Mouse (Mus musculus): ENCODE results near the gene Nfasc.

The Nfasc gene

DNA sequence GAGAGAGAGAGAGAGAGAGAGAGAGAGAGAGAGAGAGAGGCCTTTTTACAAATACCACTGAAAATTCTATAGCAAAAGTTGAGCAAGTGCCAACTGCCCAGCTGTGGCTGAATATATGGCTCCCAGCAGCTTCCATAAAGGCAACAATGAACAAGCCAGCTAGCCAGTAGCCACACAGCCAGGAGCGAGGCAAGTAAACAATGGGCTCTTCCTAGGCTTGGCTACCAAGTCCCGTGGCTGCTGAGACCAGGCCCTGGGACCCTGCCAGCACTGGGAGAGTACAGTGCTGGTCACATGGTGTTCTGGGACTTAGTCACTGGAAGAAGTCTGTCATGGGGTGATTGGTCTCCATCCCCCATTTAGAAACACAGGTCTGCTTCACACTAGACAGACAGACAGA lies 14.0 kb downstream of the Nfasc start:
- DNase-seq = no peak

DNA sequence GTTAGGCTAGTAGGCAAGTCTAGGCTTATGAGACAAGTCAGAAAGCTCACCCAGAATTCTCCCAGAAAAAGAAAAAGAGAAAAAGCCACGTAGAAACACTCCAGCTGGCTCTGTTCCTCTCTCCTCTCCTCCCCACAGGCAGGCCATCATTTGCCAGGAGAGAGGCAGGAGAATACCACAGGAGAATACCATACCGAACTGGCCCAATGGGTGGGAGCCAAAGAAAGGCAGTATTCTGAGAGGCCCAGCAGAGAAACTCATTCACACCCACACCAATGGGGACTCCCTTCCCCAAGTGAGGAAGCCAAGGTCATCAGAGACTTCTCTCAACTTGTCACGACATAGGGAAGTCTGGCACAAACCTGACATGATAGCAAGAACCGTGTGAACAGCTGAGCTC lies 19.2 kb downstream of the Nfasc start:
- no peak for DNase-seq

DNA sequence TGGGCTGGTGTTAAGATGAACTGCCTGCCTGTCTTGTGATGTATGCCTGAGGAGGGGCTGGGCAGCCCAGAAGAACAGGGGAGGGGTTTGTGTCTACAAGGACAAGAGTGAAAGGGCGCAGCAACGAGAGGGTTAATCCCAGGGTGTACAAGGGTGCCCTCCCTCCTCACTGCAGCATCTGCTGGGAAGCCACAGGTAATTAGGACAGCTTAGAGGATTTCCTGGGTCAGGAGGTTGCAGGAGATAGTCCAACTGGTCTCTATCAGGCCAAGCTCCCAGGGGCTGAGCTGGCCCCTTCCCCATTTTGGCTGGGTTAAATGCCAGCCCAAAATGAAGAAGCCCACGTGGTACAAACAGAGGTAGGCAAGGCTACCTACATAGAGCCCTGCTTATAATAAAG lies 20.3 kb downstream of the Nfasc start:
- no peak for DNase-seq

DNA sequence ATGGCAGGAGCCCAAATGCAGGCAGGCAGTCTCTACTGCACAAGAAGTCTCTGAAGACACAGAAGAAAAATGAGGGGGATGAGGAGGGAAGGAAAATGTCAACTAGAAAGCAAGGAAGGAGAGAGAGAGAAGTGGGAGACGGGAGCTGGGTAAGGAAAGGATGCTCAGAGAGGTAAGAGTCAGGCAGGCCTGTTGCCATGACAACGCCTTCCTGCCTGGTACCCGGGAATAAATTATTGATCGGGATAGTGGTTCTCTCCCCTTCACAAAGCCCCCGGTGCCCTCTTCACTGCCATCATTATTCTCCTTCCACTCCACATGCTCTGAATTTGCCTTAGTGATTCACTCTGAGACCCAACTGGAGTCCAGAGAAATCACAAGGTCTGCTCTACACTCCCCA lies 23.4 kb downstream of the Nfasc start:
- no peak for DNase-seq

DNA sequence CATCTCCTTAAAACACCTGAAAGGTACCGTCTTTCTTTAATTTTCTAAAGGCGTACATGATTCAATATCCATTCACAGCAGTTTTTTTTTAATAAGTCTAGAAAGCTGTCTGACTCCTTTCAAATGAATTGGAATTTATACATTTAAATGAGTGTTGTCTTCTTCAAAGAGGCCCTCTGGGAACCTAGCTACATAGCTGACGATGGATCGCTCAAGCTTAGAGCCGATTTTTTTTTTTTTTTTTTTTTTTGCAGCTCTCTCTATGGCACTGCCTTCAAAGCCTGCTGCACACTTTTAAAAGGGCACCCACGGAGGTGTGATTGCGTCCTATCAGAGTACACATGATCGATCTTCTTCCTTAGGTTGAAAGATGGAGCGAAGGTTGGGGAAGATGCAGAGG lies 26.6 kb downstream of the Nfasc start:
- DNase-seq = no peak

DNA sequence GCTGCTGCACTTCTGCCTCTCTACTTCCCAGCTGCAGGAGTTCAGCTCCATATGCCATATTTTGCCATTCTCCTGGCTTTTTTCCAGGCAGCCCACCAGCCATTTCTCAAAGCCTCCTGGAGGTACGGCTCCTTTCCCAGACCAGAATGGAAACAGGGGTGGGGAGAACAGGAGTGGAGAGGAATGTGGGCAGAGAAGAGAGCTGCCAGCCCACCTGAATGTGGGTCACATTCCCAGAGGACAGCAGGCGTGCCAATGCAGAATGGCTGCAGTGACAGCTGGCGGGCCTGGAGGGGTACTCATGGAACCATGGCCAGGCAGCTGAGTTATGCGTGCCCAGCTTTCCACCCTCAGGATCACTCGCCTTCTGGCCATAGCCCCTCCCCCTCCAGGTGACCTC lies 32.2 kb downstream of the Nfasc start:
- no peak for DNase-seq

DNA sequence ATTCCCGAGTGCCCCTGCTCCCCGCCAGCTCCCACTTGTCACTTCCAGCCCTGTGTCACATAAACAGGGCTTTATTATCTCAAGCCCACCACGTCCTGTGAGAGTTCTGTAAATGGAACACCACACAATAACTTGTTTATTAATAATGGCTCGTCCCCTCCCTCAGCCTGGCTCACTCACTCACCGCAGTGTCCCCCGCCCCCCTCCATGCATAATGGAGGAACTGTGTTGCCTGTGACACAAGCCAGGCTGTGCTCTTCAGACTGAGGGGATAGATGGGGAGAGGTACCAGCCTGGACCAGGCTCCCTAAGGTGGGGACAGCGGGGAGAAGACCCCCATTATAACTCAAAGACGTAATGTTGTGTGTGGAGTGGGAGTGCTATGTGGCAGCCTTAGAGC lies 34.3 kb downstream of the Nfasc start:
- no peak for DNase-seq

DNA sequence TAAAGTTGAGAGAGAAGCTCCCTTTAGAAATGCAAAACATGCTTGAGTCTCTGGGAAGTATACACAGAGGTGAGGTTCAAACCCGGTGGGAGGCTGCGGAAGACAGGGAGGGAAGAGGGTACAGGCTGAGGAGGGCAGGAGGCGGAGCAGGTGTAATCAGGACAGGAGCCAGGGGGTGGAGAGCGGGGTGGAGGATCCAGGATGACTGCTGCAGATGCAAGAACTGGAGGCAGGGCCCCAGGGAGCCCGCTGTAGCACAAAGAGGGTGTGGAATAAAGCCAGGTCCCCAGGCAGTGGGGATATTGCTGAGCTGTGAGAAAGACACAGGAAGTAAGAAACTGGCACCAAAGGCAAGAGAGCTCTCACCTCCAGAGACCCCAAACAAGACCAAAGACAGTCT lies 38.1 kb downstream of the Nfasc start:
- no peak for DNase-seq

DNA sequence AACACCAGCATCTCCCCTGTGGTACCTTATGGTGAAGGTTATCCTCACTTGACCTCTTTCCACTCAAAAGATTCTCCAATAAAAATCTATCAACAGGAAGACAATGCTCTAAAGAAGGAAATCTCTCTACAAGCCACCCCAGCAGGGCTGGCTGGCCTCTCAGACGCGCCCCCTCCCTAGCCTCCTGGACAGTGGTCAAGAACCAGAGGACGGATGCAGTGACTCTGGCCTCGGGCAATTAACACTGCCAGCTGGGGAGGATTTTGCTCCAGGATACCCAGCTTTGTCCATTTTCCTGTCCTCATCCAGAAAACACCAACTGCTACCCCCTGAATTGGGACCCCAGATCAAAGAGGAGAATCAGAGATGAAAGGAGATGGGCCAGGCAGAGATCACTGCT lies 44.7 kb downstream of the Nfasc start:
- DNase-seq = no peak

DNA sequence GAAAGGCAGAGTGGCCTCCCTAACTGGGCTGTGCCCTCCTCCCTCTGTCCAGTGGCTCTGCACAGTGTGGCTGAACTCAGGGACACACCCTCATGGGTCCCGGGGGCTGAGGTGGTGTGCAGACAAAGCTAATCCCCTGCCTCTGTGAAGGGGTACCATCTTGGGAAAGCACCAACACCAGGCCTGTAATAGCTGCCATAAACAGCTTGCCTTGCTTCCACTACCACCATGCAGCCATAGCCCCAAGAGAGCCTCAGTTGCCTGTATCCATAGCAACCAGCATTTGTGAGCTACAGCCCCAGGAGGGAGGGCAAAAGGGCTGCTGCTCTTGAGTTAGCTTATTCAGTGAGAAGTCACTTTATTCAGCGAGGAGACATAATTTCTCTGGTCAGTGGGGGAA lies 45.4 kb downstream of the Nfasc start:
- DNase-seq = no peak

DNA sequence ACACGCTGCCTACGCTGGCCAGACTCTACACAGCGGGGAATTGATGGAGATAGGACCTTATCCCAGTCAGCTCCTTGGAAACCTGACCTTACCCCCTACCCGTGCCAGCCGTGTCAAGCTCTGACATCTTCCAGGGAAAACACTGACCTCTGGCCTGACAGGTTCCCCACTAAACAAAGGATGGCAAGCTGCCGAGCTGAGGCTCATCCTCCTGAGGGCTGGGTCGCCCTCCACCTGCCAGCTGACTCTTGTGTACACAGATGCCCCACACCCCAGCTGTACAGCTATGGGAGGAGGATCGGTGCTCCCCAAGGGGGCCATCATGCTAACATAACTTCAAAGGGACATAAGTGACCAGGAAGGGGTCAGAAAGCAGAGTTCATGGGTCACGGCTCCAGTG lies 47.6 kb downstream of the Nfasc start:
- DNase-seq = no peak

DNA sequence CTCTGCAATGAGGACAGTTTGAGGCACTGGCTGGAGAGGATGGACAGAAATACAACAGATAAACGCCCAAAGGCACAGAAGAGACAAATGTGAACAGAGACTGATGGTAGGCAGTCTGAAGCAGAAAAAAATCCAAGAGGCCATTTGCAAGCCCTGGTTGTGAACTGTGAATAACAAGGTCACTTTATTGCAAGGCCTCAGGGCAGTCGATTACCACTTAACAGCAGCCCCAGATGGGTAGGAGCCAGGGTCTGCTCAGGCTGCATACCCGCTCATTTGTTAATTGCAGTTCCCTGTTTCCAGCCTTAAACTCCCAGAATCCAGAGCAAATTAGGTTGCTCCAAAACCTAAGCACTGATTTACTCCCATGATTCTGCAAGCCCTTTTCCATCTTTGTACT lies 52.4 kb downstream of the Nfasc start:
- no peak for DNase-seq

DNA sequence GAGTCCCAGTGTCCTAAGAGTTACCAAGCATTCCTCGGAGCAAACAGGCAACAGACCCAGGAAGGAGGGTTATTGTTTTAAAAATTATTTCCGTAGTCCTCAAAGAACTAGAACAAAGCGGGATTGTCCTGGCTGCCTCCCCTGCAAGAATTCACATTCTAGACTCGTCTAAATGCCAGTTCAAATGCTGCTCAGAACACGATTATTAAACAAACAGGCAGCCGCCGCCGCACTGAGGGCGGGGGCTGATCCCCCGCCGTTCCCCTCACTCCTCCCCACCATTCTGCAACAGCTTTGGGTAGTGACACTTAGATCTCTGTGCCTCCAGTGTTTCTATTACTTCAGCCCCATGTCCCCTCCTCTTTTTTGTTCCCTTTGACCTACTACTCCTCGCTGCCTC lies 62.7 kb downstream of the Nfasc start:
- no peak for DNase-seq

DNA sequence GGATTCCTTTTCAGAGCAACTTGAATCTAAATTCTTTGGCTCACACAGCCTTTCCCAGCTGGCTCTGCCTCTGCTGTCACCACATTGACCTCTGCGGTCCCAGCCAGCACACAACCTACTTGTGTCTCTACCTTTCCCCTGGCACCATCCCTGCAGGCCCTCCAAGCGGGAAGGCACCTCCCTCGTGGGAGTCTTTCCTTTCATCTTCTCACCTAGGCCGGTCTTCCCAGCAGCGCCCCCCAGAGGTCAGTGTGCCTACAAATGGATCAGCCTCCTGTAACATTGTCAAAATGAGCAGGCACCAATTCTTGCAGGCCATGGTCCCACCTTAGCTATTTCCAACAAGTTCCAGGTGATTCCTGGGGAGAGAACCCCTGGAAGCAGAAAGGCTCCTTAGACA lies 63.5 kb downstream of the Nfasc start:
- no peak for DNase-seq

DNA sequence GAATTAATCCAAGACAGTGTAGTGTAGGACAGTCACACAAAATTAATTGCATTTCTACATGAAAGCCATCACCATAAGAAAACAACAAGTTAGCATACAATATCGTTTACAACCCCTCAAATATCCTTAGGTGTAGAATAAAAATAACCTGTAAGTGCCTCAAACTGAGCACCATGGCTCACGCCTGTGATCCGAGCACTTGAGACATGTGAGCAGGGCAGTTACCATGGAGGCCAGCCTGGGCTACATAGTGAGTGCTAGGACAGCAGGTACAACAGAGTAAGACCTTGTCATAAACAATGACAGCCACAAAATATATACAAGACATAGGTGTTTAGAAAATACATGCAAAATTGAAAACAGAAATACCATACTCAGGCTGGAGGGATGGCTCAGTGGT lies 68.9 kb downstream of the Nfasc start:
- DNase-seq = no peak

DNA sequence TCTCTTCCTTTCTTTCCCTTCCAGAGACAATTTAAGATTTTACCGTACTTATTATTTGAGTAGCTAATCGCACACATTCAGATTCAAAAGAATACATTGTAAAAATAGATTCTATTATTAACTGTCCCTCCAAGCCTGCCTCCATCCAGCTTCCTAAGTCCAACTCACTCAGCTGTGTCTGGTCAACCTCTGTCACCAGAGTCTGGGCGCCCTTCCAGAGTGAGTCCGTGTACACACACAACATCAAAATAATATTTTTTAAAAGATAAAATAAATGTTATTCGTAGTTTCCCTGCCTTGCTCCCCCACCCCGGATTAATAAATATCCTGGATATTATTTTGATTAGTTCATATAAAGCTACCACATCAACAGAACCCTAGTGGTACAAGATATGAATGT lies 72.4 kb downstream of the Nfasc start:
- DNase-seq = no peak

DNA sequence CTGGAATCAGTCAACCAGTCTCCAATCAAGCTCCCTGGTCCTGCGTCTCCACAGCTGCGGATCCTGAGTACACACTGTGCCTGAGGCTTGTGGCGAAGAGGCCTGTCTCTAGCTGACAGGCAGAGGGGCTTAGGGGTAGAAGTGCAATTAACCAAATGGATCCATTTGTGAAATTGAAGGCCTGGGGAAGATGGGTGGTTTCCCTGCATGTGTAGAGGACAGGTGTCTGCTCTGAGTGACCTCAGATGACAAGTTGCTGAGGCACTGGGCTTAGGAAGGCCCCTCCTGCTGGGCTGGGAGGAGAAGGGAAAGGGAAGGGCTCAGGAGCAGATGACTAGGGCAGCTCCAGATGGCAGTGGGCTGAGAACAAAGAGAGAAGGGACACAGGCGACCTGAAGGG lies 81.2 kb downstream of the Nfasc start:
- no peak for DNase-seq

DNA sequence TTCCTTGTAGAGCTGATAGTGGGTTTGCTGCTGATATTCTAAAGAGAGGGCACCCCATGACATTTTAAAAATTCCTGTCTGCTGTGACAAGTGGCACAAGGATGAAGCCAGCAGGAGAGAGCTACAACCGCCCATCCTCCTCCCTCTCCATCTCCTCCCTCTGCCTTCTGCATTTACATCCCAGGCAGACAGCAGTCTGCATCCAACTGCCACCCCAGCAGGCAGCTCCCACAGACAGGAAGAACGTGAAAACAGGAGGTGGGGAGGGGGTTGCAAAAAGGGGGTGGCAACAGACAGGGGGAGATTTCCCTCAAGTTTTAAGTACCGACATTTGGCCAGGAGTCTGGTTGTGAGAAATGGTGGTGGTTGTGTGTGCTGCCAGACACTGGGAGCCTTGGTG lies 82.0 kb downstream of the Nfasc start:
- DNase-seq = no peak

DNA sequence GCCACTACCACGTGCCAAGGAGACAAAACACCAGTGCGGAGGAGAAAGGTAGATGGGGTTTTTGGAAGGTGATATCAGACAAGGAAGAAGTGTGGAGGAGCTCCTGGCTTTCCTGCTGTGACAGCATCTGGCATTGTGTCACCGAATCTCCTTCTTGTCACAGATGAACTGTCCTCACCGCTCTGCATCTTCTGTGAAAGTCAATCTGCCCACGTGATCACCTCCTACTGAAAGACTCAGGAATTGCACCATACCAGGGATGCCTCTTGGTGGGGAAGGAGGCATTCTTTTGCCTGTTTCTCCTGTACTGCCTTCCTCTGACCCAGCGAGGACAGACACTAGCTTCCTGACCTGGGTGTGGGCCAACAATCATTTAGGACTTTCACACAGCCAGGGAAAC lies 86.0 kb downstream of the Nfasc start:
- DNase-seq = no peak

DNA sequence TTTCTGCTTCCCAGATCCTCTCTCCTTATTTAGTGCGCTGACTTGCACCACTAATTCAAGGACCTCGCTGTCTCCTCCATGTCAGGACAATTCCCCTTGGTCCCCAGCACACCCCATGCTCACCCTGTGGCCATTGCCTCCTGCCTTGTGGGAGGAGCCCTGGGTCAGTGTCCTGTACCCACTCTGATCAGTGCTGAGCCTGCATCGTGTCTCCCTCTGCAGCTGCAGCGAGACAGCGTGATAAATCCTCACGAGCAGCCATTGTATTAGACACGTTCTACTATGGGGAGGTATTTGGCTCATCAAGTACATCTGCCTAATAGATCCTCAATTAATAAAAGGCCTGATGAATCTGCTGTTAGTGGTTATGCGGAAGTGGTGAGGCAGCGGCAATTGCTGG lies 86.8 kb downstream of the Nfasc start:
- no peak for DNase-seq

DNA sequence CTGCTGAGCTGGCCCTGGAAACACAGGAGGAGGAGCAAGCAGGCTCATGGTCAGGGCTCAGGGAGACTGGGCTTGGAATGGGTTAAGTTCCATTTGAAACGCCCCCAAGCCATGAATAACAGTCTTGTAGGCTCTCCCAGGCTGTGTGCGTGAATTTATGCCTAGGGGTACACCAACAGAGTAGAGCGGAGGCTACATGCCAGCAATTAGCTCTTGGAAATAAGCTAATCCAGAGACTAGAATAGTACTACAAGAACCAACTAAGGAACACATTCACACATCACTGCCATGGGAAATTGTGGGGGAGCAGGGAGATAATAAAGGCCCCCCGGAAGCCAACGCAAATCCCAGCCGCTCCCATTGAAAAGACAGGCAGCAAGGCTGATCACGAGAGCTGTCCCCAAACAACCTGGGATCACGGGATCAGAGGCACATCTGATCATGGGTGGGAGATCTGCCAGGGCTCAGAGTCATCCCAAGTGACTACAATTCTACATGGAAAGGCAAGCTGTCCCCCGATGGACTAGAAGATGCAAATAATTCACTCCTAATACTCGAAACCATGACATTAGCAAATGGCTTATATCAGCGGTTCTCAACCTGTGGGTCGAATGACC lies 87.6 kb downstream of the Nfasc start:
- DNase-seq = no peak

DNA sequence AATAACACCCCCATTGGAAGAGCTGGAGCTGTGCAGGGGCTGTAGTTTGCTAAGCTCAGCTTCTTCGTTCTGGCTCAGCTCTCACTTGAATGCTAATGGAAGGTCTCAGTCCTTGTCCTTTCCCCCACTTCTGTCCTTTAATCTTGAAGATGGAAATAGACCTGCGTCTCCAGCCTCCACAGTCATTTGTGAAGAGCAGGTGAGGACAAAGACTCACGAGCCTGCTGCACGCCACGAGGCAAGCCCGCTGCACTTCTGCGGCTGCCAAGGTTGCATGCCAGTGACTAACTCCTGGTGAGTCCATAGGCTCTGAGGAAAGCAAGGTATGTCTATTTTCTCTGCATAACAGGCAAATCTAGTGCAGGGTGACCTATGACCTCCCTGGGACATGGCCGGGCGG lies 88.4 kb downstream of the Nfasc start:
- DNase-seq = no peak

DNA sequence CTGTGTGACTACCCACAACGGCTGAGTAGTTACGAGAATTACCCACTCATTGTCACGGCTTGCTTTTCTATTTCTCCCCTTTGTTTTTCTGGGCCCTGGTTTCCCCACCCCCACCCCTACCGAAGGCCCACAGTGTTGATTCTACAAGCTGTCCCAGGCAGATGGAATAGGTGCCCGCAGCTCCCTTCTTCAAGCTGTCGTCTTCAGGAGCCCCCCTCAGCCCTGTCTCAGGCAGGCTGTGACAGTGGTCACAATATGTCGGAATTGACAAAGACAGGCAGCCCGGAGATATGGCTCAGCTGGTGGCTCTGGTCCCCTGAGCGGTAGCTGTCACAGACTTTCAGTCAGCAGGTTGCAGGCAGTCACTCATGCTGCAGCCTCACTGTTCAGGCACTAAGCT lies 90.9 kb downstream of the Nfasc start:
- no peak for DNase-seq

DNA sequence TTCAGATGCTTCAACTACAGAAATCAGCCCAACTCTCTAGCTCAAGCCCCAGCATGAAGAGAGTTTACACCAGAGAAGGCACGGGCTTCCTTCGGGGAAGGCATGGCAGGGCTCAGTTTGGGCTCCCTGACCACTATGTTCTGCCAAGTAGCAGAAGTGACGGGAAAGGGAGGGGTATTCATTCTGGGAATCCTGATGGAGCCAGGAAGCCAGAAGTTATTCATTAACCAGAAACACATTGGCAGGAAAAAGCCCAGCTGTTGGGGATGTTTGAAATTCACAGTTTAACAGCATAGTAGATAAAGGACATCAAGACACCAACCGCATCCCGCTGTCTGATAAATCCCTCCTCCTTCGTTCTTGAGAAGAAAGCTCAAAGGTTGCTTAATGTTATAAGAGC lies 93.6 kb downstream of the Nfasc start:
- DNase-seq = no peak

DNA sequence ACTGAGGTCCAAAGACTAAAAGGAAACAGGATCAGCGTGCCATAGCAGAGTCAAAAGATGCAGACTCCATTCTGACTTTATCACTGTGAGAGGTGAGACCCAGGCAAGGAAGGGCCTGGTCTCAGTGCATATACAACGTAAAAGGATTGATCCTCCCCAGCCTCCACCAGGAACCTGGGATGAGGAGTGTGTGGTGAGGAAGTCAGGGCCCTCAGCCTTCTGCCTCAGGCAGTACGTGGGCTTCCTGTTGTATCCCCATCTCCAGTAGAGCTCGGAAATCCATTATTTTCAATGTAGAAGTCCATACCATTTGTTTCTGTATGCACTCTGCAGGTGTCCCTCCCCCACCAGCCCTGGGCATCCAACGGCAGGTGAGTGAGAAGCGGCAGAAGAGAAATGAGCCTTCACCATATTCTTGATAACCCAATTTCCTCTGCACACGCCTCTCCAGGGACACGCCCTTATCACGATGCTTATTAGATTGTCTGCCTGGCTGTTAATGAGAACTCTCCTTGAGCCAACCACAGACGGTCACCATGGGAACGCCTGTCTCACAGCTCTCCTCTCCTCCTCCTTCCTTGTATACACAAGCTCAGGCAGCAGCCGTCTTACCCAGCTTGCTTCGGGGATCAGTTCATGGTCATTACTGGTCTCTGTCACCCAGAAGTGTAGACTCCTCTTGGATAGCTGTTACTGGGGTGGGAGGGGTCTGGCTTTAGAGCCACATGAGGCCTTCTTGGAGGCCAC lies 100.4 kb downstream of the Nfasc start:
- no peak for DNase-seq
